Mouse (Mus musculus): ENCODE measurements around the gene A630001G21Rik. TPM values are rescaled to one million over a fixed set of nuclear protein-coding genes. Genes with fewer than 3 reads are reported as not detected.

Gene A630001G21Rik
- polyA plus RNA-seq, 1 experiment = 60.7 TPM

DNA sequence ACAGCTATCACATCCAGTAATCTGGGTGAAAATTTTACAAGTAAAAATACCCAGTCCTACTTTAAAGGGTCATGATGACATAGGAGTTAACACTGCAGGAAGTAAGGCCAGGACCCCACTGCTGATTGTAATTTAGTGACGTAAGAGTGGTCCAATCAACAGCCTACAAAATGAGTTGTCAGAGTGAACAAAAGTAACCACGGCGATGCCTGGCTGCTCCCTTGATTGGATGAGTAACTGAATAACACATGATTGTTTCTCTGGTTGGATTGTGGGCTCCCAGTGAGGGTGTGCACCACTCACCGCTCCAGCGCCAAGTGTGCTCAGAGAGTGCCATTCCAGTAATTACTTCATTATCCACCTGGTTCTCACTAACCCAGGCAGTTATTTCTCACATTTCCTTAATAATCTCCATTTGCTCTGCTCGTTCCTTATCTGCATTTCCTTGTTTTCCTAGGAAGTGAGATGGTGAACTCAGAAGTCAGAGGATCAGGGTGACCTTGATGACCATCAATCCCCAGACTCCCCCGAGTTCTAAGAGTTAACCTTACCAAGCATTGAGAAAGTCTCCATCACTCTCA lies 61.9 kb downstream of the A630001G21Rik start:
- Histone ChIP-seq H3K27ac (ENCODE audit: control insufficient read depth, insufficient read depth, low read depth, low read length, poor library complexity) (no peak overlapping the region), H3K4me1 (ENCODE audit: control insufficient read depth, insufficient read depth, low read length) (no peaks in the 10 kb centered on the region; the same call in 1 of the 2 replicates), H3K4me3 (replicated peaks; ENCODE audit: control insufficient read depth, low read depth, low read length) (no peak overlapping the region)
- WGBS = 74% methylated on average over 7 of the region's 7 CpGs
- TF ChIP-seq CTCF (IDR thresholded peaks at IDR 0.05; ENCODE audit: control insufficient read depth, insufficient read depth, low read length) = no peak
- no peak for TF ChIP-seq POLR2A (IDR thresholded peaks at IDR 0.05; ENCODE audit: borderline replicate concordance, control insufficient read depth, low read depth, low read length)

DNA sequence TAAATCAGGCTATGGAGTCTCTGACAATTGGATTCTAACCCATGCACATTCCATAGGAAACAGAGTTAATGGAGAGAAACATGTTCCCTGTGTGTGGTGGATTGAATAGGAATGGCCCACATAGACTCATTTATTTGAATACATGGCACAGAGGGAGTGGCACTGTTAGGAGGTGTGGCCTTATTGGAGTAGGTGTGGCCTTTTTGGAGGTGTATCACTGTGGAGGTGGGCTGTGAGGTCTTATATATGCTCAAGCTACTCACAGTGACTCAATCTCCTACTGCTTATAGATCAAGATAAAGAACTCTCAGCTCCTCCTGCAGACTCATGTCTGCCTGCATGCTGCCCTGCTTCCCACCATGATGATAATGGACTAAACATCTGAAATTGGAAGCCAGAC lies 63.9 kb downstream of the A630001G21Rik start:
- TF ChIP-seq POLR2A (IDR thresholded peaks at IDR 0.05; ENCODE audit: borderline replicate concordance, control insufficient read depth, low read depth, low read length) (no peak), CTCF (IDR thresholded peaks at IDR 0.05; ENCODE audit: control insufficient read depth, insufficient read depth, low read length) (no peak)
- no peaks in the 10 kb centered on the region for H3K4me1 ChIP-seq (ENCODE audit: control insufficient read depth, insufficient read depth, low read length)

GRCm38 (mm10) chr1:85706754-85707153 lies 71.7 kb downstream of the A630001G21Rik start:
- Histone ChIP-seq H3K27ac (ENCODE audit: control insufficient read depth, insufficient read depth, low read depth, low read length, poor library complexity) (no peak overlapping the region), H3K4me3 (replicated peaks; ENCODE audit: control insufficient read depth, low read depth, low read length) (no peak overlapping the region), H3K4me1 (ENCODE audit: control insufficient read depth, insufficient read depth, low read length) (peaks cover 4% of the 10 kb centered on the region; the same call in 1 of the 2 replicates)
- TF ChIP-seq CTCF (IDR thresholded peaks at IDR 0.05; ENCODE audit: control insufficient read depth, insufficient read depth, low read length) (no peak), POLR2A (IDR thresholded peaks at IDR 0.05; ENCODE audit: borderline replicate concordance, control insufficient read depth, low read depth, low read length) (no peak)
- WGBS = 25% methylated on average over 2 of the region's 2 CpGs

More for the DNA sequence above, 63.9 kb downstream of the A630001G21Rik start:
- no peak overlapping the region for H3K4me3 ChIP-seq (replicated peaks; ENCODE audit: control insufficient read depth, low read depth, low read length)
- no peak overlapping the region for H3K27ac ChIP-seq (ENCODE audit: control insufficient read depth, insufficient read depth, low read depth, low read length, poor library complexity)

DNA sequence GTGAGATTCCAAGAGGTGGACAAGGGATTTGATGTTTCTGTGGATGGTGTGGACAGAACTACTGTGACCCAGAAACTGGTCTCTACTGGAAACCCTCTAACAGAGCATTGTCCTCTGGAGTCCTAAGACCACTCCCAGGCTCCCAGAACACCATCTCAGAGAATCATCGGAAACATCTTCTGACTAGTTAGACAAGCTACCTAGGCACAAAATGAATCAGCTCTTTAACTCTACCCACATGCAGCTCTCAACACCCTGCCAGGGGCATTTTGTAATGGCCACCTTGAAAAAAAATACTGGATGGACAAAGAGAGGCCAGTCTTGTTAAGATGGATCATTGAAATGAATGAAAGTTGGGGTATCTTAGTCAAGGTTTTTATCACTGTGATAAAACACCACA lies 72.9 kb downstream of the A630001G21Rik start:
- 93% methylated on average over 1 of the region's 1 CpGs for WGBS
- Histone ChIP-seq H3K27ac (ENCODE audit: control insufficient read depth, insufficient read depth, low read depth, low read length, poor library complexity) (no peak overlapping the region), H3K4me3 (replicated peaks; ENCODE audit: control insufficient read depth, low read depth, low read length) (no peak overlapping the region), H3K4me1 (ENCODE audit: control insufficient read depth, insufficient read depth, low read length) (peaks cover 4% of the 10 kb centered on the region; the same call in 1 of the 2 replicates)
- TF ChIP-seq CTCF (IDR thresholded peaks at IDR 0.05; ENCODE audit: control insufficient read depth, insufficient read depth, low read length) (no peak), POLR2A (IDR thresholded peaks at IDR 0.05; ENCODE audit: borderline replicate concordance, control insufficient read depth, low read depth, low read length) (no peak)

- H3K4me3 ChIP-seq (replicated peaks; ENCODE audit: control insufficient read depth, low read depth, low read length) = peak overlapping the region; percentile 54
- no peak for TF ChIP-seq CTCF (IDR thresholded peaks at IDR 0.05; ENCODE audit: control insufficient read depth, insufficient read depth, low read length)
- no peak for TF ChIP-seq POLR2A (IDR thresholded peaks at IDR 0.05; ENCODE audit: borderline replicate concordance, control insufficient read depth, low read depth, low read length)
- 6% methylated on average over 22 of the region's 22 CpGs for WGBS
- peak overlapping the region; percentile 83 for H3K27ac ChIP-seq (ENCODE audit: control insufficient read depth, insufficient read depth, low read depth, low read length, poor library complexity)
- H3K4me1 ChIP-seq (ENCODE audit: control insufficient read depth, insufficient read depth, low read length) = peaks cover 4% of the 10 kb centered on the region; the same call in 1 of the 2 replicates
Measured at GRCm38 (mm10) chr1:85703245-85704186, 74.9 kb downstream of the A630001G21Rik start.

DNA sequence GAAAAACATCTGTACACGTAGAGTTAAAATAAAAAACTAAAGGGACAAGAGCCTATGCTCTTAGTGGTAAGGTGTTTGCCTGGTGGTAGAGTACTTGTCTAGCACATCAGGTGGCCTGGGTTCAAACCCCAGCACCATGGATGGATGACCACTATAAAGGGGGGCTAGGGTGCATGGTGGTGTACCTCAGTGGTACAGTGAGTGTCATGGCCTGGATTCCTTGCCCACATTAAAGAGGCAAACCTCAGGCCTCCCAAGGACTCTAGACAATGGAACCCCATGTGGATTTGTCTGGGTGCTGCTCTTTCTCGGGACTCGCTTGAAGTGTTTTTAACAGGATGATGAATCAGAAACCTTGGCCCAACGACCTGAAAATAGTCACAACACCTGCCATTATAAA lies 75.9 kb downstream of the A630001G21Rik start:
- 67% methylated on average over 4 of the region's 4 CpGs for WGBS
- Histone ChIP-seq H3K4me1 (ENCODE audit: control insufficient read depth, insufficient read depth, low read length) (peaks cover 4% of the 10 kb centered on the region; the same call in 1 of the 2 replicates), H3K27ac (ENCODE audit: control insufficient read depth, insufficient read depth, low read depth, low read length, poor library complexity) (peak overlapping the region; percentile 49; the same call in 1 of the 2 replicates), H3K4me3 (replicated peaks; ENCODE audit: control insufficient read depth, low read depth, low read length) (no peak overlapping the region)
- no peak for TF ChIP-seq POLR2A (IDR thresholded peaks at IDR 0.05; ENCODE audit: borderline replicate concordance, control insufficient read depth, low read depth, low read length)
- no peak for TF ChIP-seq CTCF (IDR thresholded peaks at IDR 0.05; ENCODE audit: control insufficient read depth, insufficient read depth, low read length)

GRCm38 (mm10) chr1:85697721-85698493 lies 80.5 kb downstream of the A630001G21Rik start:
- Histone ChIP-seq H3K27ac (ENCODE audit: control insufficient read depth, insufficient read depth, low read depth, low read length, poor library complexity) (no peak overlapping the region), H3K4me1 (ENCODE audit: control insufficient read depth, insufficient read depth, low read length) (peaks cover 3% of the 10 kb centered on the region), H3K4me3 (replicated peaks; ENCODE audit: control insufficient read depth, low read depth, low read length) (no peak overlapping the region)
- 21% methylated on average over 4 of the region's 4 CpGs for WGBS
- no peak for TF ChIP-seq CTCF (IDR thresholded peaks at IDR 0.05; ENCODE audit: control insufficient read depth, insufficient read depth, low read length)
- no peak for TF ChIP-seq POLR2A (IDR thresholded peaks at IDR 0.05; ENCODE audit: borderline replicate concordance, control insufficient read depth, low read depth, low read length)
